Mouse (Mus musculus) gastrocnemius, postnatal 14 days (tissue): Measurements from ENCODE around the gene Itga3. TPM values are rescaled to one million over a fixed set of nuclear protein-coding genes. Genes with fewer than 3 reads are reported as not detected.

ENCODE experiments used
- DNase-seq: peaks from one replicate; pipeline ENCODE4 v3.0.0; 2021; ENCODE audit warnings: mixed read lengths
- intact Hi-C: fragments of 180-260 bp; cut with DNase I; formaldehyde crosslinking; loops from one replicate; pipeline ENCODE4 v1.15.1; 2025; ENCODE audit warnings: low total_unique reads
- total RNA-seq, 2 experiments: library from RNA; stranded (reverse); gene quantifications; 2 replicates each; pipeline ENCODE4 v1.2.3; 2021

Gene Itga3
- total RNA-seq, 2 experiments from 2014 or later: 3.5 to 4.0 TPM

DNA sequence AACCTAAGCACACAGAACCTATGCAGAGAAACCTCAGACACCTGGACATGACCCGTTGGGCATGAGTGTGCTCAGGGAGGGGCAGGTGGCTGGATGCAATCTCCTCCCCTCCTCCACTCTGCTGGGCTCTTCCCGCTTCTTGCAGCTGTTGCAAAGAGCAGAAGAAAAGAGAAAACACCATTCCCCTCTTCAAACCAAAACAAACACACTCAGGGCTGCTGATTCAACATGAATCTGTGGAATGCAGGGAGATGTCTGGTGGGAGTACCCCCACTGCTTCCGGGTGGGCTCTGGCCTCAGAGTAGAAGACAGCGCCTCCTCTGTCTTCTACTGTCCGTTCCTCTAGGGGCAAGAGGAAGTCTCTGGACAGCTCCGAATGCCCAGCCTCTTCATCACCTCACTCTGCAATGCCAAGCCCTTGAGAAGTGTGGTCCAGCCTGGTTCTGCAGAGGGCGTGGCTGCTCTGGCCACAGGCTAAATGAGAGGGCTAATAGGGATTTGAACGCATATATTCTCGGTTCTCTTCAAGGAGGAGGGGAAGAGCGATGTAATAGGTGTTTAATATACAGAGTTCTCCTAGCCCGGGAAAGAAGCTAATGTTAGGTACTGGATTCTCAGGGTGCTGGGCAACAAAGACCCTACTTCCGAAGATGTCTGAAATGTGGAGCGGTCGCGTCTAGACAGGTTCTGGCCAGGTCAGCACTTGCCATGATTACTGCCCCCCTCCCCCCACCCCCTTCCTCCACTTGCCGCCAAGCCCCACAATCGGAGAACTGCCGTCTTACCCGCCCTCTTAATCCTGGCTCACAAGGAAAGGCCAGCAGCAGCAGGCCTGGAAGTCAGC is 1.2 kb downstream of the Itga3 start:
- intact Hi-C loops: loop anchor here (2.0 kb wide), 1 partner anchor 29 kb away; no protein-coding TSS in a partner anchor
- DNase-seq: no peak

DNA sequence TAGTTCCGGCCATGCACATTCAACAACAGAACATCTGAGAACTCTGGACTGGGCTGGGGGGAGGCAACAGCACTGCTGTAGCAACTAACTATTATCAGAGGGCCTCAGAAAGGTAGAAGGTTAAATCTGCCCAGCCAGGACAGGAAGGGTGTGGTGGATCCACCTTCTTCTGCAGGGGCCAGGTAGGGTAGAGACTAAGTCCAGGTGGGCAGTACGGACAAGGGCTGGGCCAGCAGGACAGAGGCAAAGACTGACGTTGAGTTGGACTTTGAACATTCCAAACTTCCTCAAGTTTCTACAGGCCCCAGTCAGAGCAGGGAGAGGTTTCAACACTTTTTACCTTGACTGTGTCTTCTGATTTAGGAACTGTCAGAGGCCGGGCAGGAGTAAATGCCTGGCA is 1.9 kb downstream of the Itga3 start:
- no peak for DNase-seq
- intact Hi-C loops: no loop called here

- intact Hi-C loops: no loop called here
- DNase-seq: no peak
Observed at GRCm38 (mm10) chr11:95073835-95074234, 2.8 kb downstream of the Itga3 start.

DNA sequence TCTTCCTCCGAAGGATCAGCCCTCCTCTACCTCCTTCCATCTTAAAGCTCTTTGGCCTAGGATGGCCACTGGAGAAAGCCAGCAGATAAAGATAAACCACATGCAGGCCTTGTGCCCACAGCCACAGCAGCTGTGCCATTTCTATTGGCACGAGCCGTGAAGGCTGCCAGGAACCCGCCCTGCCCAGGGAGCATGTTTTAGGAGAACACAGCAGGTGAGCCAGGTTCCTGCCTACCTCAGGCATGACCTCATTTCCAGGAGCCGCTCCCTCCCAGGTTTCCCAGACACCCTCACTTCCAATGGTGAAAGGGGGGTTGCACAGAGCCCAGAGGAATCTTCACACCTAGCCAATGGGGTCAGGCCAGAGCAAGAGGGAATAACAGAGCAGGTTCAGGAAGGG is 3.8 kb downstream of the Itga3 start:
- intact Hi-C loops: no loop called here
- peak; percentile 28 for DNase-seq

DNA sequence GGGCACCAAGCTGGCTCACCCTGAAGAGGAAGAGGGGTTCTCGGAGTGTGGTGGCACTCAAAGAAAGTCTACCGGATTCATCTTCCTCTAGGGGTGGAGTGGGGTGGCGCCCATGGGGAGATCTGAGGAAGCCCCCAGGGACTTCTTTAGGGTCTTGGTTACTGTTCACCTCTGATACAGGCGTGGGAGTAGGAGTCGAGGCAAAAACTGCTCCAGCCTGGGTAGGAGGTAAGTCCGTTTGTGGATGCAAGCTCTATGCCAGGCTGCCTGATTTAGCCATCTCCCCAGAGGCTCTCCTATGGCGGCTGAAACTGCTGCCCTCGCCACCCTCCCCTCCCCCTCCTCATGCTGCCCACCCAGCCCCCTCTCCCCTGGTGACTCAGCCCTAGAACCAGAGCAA is 4.5 kb downstream of the Itga3 start:
- no peak for DNase-seq
- intact Hi-C loops: no loop called here

- DNase-seq: no peak
- intact Hi-C loops: no loop called here
Observed at GRCm38 (mm10) chr11:95071266-95071665, 5.3 kb downstream of the Itga3 start.

DNA sequence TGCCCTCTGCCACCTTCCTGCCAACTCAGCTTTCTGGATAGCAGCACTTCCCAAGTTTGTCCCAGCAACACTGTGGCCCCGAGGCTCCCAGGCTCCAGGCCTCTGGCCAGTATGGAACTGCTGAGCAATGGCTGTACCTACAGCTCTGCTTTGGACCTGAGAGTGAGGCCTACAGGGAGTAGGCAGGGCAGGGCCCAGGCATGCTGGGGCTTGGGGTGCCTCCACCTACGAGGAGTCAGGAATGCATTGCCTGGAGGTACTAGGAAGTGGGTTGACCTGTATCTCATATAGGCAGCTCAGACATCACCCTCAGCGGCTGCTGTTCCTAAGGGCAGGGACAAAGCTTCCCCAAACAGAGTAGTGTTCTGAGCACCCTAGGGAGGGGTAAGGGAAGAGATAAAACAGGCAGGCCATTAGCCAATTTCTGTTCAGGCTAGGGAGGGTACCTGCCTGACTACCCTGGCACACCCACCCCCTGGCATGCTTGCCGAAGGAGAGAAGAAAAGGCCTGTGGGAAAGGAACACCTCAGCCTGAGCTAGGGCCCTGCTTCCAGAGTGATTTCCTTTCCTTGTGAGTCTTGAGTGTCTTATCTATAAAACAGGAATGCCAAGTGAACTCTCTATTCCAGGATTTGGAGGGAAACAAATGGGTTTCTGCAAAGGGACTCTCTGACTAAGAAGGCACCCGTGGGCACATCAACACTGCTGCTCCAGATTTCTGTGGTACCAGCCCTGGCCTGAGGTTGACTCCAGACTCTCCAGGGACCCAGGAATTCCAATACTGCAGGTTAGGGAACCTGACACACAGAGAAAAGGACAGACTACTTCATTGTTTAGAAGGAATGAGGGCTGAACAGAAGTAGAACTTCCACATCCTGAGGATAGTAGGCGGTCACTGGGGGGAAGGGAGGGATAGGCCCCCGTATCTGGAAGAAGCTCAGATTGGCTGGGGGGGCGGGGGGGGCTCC is 6.2 kb downstream of the Itga3 start:
- intact Hi-C loops: no loop called here
- DNase-seq: no peak

GRCm38 (mm10) chr11:95069226-95069957 is 7.2 kb downstream of the Itga3 start:
- intact Hi-C loops: no loop called here

DNA sequence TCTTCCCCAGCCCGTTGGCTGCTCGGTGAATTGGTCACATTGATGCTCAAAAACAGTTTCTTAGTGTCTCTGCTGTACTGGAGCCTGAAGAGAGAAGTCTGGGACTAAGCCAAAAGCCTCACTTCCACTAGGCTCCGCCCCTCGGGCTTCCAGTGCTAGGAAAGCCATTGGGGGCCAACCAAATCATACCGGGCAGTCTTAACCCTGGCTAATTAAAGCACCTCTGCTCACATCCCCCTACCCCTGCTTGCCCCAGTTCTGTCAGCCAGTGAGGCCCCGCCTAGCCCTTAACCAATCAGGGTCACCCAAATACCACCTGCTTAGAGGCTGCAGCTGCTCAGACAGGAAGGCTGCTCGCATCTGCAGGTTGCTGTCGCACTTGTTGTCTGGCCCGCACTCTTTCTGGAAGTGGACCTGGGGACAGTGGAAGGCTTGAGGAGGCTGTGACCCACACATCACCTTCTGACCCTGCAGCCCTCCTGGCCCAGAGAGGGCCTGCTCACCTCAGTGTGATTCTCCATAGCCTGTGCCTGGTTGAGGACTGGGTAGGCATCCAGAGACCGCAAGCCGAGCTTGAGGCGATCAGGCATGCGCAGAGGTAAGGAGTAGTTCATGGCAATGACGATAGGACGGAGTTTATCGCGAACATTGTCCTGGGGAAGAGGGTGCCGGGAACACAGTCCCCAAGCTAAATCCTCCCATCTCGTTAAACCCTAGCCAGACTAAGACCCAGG is 19.7 kb downstream of the Itga3 start:
- DNase-seq: no peak
- intact Hi-C loops: loop anchor here (10.0 kb wide), 1 partner anchor 198 kb away; no protein-coding TSS in a partner anchor

More at GRCm38 (mm10) chr11:95069226-95069957, 7.2 kb downstream of the Itga3 start:
- DNase-seq: no peak

GRCm38 (mm10) chr11:95053062-95053461 is 23.5 kb downstream of the Itga3 start:
- intact Hi-C loops: loop anchor here (10.0 kb wide), 1 partner anchor 202 kb away; no protein-coding TSS in a partner anchor
- peak; percentile 55 for DNase-seq

GRCm38 (mm10) chr11:95046980-95047680 is 29.5 kb downstream of the Itga3 start:
- intact Hi-C loops: loop anchor here (2.0 kb wide), 1 partner anchor 60 kb away; no protein-coding TSS in a partner anchor

GRCm38 (mm10) chr11:95044185-95044870 is 32.3 kb downstream of the Itga3 start:
- intact Hi-C loops: no loop called here

More at GRCm38 (mm10) chr11:95046980-95047680, 29.5 kb downstream of the Itga3 start:
- DNase-seq: peak; percentile 38

DNA sequence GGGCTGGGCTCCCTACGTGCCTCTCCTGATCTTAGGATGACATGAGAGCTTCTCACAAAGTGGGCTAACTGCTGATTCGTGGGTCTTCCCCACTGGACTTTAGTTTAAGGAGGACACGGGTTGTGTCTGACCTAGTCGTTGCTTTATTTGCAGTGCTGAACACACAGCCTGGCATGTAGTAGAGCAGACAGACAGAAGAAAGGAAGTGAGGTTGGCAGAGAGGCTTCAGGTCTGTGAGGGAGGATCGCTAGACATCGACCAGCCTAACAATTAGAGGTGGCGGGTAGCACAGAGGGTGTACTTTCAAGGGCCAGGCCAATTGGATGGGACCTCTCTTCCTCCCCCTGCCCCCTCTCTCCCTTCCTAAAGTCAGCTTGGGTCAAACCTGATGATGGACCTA is 33.0 kb downstream of the Itga3 start:
- intact Hi-C loops: no loop called here
- DNase-seq: no peak

More at GRCm38 (mm10) chr11:95044185-95044870, 32.3 kb downstream of the Itga3 start:
- no peak for DNase-seq

- intact Hi-C loops: no loop called here
- DNase-seq: no peak
Observed at GRCm38 (mm10) chr11:95043060-95043459, 33.5 kb downstream of the Itga3 start.

- DNase-seq: peak; percentile 82
- intact Hi-C loops: no loop called here
Observed at GRCm38 (mm10) chr11:95042096-95042495, 34.5 kb downstream of the Itga3 start.

GRCm38 (mm10) chr11:95041139-95041609 is 35.4 kb downstream of the Itga3 start, which contains the start of gene Pdk2:
Gene Pdk2 (minus strand): TSS chr11:95041354.
- intact Hi-C loops: no loop called here
- DNase-seq: peak; percentile 97

- intact Hi-C loops: no loop called here
- DNase-seq: peak; percentile 81
Observed at GRCm38 (mm10) chr11:95040491-95041138, 36.0 kb downstream of the Itga3 start.
